Mouse (Mus musculus): ENCODE data around the gene Mogs. TPM values are rescaled to one million over a fixed set of nuclear protein-coding genes. Genes with fewer than 3 reads are reported as not detected.
"Not testable (repeated sequence)": the region's sequence is repeated elsewhere in the genome, so short reads cannot be mapped to it uniquely, and the experiment has no call there.

Gene Mogs
- polyA plus RNA-seq, 1 experiment from 2014 or later, result 21.4 TPM

- H3K9ac ChIP-seq (replicated peaks), result no peak overlapping the region
- DNase-seq (no peak), ATAC-seq (no peak)
- H3K9me3 ChIP-seq (ENCODE audit: low read length), result no peaks in the 10 kb centered on the region
- peaks cover 5% of the 10 kb centered on the region; the same call in 1 of the 2 replicates for H3K36me3 ChIP-seq (replicated peaks; ENCODE audit: insufficient read depth, low read length)
- H3K27me3 ChIP-seq (ENCODE audit: insufficient read depth, low read length), result 0 out of 2 replicates have a peak, but pooled peaks cover 12% of the 10 kb centered on the region
- 50% methylated on average over 5 of the region's 5 CpGs for WGBS (ENCODE audit: insufficient replicate concordance)
- no peak overlapping the region for H3K4me3 ChIP-seq (ENCODE audit: low read depth, low read length)
- peaks cover 8% of the 10 kb centered on the region for H3K4me1 ChIP-seq (ENCODE audit: insufficient read depth)
- H3K27ac ChIP-seq (ENCODE audit: low read depth), result no peak overlapping the region
- H3K4me2 ChIP-seq (ENCODE audit: low read depth, low read length), result no peak overlapping the region
- TF ChIP-seq EP300 (IDR thresholded peaks at IDR 0.05; ENCODE audit: low read depth) (no peak), CTCF (IDR thresholded peaks at IDR 0.05; ENCODE audit: low read depth) (no peak)
These were observed 38.2 kb downstream of the Mogs start for GRCm38 (mm10) chr6:83153485-83153884.

- H3K4me2 ChIP-seq (ENCODE audit: low read depth, low read length), result peak overlapping the region; percentile 85
- no peak overlapping the region for H3K27ac ChIP-seq (ENCODE audit: low read depth)
- peak overlapping the region; percentile 53 for H3K4me3 ChIP-seq (ENCODE audit: low read depth, low read length)
- ATAC-seq (no peak), DNase-seq (no peak)
- H3K36me3 ChIP-seq (replicated peaks; ENCODE audit: insufficient read depth, low read length), result no peaks in the 10 kb centered on the region
- TF ChIP-seq CTCF (IDR thresholded peaks at IDR 0.05; ENCODE audit: low read depth) (no peak), EP300 (IDR thresholded peaks at IDR 0.05; ENCODE audit: low read depth) (no peak)
- peak overlapping the region; percentile 34; the same call in 1 of the 2 replicates for H3K9ac ChIP-seq (replicated peaks)
- peaks cover 8% of the 10 kb centered on the region for H3K4me1 ChIP-seq (ENCODE audit: insufficient read depth)
- WGBS (ENCODE audit: insufficient replicate concordance), result 11% methylated on average over 23 of the region's 23 CpGs
- H3K27me3 ChIP-seq (ENCODE audit: insufficient read depth, low read length), result peaks cover 14% of the 10 kb centered on the region
- no peaks in the 10 kb centered on the region for H3K9me3 ChIP-seq (ENCODE audit: low read length)
These were observed 40.4 kb downstream of the Mogs start for GRCm38 (mm10) chr6:83155552-83156238.

- H3K36me3 ChIP-seq (replicated peaks; ENCODE audit: insufficient read depth, low read length), result no peaks in the 10 kb centered on the region
- H3K27ac ChIP-seq (ENCODE audit: low read depth), result no peak within 1 kb of the TSS
- peaks cover 8% of the 10 kb centered on the region for H3K4me1 ChIP-seq (ENCODE audit: insufficient read depth)
- H3K9ac ChIP-seq (replicated peaks), result peak within 1 kb of the TSS; percentile 34; the same call in 1 of the 2 replicates
- peak within 1 kb of the TSS; percentile 53 for H3K4me3 ChIP-seq (ENCODE audit: low read depth, low read length)
- TF ChIP-seq EP300 (IDR thresholded peaks at IDR 0.05; ENCODE audit: low read depth) (no peak), CTCF (IDR thresholded peaks at IDR 0.05; ENCODE audit: low read depth) (no peak)
- WGBS (ENCODE audit: insufficient replicate concordance), result 2% methylated on average over 32 of the region's 32 CpGs
- DNase-seq (peak; percentile 50), ATAC-seq (peak; percentile 32; the same call in 1 of the 2 replicates)
- H3K4me2 ChIP-seq (ENCODE audit: low read depth, low read length), result peak within 1 kb of the TSS; percentile 85
- peaks cover 20% of the 10 kb centered on the region for H3K27me3 ChIP-seq (ENCODE audit: insufficient read depth, low read length)
- H3K9me3 ChIP-seq (ENCODE audit: low read length), result no peaks in the 10 kb centered on the region
These were observed 41.0 kb downstream of the Mogs start, which contains the start of the genes Wdr54 and 1700003E16Rik for GRCm38 (mm10) chr6:83156259-83156684. Gene Wdr54 (minus strand): TSS chr6:83156397. Gene 1700003E16Rik (plus strand): TSS chr6:83156404.

- not testable (repeated sequence) for H3K27ac ChIP-seq (ENCODE audit: low read depth); H3K4me2 ChIP-seq (ENCODE audit: low read depth, low read length); H3K4me3 ChIP-seq (ENCODE audit: low read depth, low read length); H3K9me3 ChIP-seq (ENCODE audit: low read length); H3K9ac ChIP-seq (replicated peaks); H3K36me3 ChIP-seq (replicated peaks; ENCODE audit: insufficient read depth, low read length)
- Histone ChIP-seq H3K27me3 (ENCODE audit: insufficient read depth, low read length) (peaks cover 35% of the 10 kb centered on the region), H3K4me1 (ENCODE audit: insufficient read depth) (peaks cover 22% of the 10 kb centered on the region)
- 24% methylated on average over 3 of the region's 3 CpGs for WGBS (ENCODE audit: insufficient replicate concordance)
- DNase-seq, result peak; percentile 39
- peak; percentile 36 for ATAC-seq
- TF ChIP-seq CTCF (IDR thresholded peaks at IDR 0.05; ENCODE audit: low read depth), result peak; percentile 72
These were observed 44.2 kb downstream of the Mogs start for GRCm38 (mm10) chr6:83159456-83159855.

- WGBS (ENCODE audit: insufficient replicate concordance), result 12% methylated on average over 19 of the region's 19 CpGs
- ATAC-seq, result no peak
- peaks cover 23% of the 10 kb centered on the region for H3K27me3 ChIP-seq (ENCODE audit: insufficient read depth, low read length)
These were observed 46.1 kb downstream of the Mogs start for GRCm38 (mm10) chr6:83161442-83161841.

GRCm38 (mm10) chr6:83161921-83162641 lies 46.8 kb downstream of the Mogs start:
- H3K9me3 ChIP-seq (ENCODE audit: low read length), result no peaks in the 10 kb centered on the region
- H3K4me2 ChIP-seq (ENCODE audit: low read depth, low read length), result peak overlapping the region; percentile 79
- peak overlapping the region; percentile 45 for H3K9ac ChIP-seq (replicated peaks)
- DNase-seq (peak; percentile 52), ATAC-seq (peak; percentile 43)
- H3K4me3 ChIP-seq (ENCODE audit: low read depth, low read length), result peak overlapping the region; percentile 45
- H3K4me1 ChIP-seq (ENCODE audit: insufficient read depth), result peaks cover 26% of the 10 kb centered on the region
- H3K27me3 ChIP-seq (ENCODE audit: insufficient read depth, low read length), result peaks cover 23% of the 10 kb centered on the region
- TF ChIP-seq CTCF (IDR thresholded peaks at IDR 0.05; ENCODE audit: low read depth), result no peak
- no peak for TF ChIP-seq EP300 (IDR thresholded peaks at IDR 0.05; ENCODE audit: low read depth)
- 2% methylated on average over 49 of the region's 49 CpGs for WGBS (ENCODE audit: insufficient replicate concordance)
- H3K36me3 ChIP-seq (replicated peaks; ENCODE audit: insufficient read depth, low read length), result no peaks in the 10 kb centered on the region
- no peak overlapping the region for H3K27ac ChIP-seq (ENCODE audit: low read depth)

More at GRCm38 (mm10) chr6:83161442-83161841, 46.1 kb downstream of the Mogs start:
- no peaks in the 10 kb centered on the region for H3K9me3 ChIP-seq (ENCODE audit: low read length)
- H3K36me3 ChIP-seq (replicated peaks; ENCODE audit: insufficient read depth, low read length), result no peaks in the 10 kb centered on the region
- DNase-seq, result no peak
- no peak for TF ChIP-seq CTCF (IDR thresholded peaks at IDR 0.05; ENCODE audit: low read depth)
- no peak for TF ChIP-seq EP300 (IDR thresholded peaks at IDR 0.05; ENCODE audit: low read depth)
- peak overlapping the region; percentile 45 for H3K4me3 ChIP-seq (ENCODE audit: low read depth, low read length)
- H3K27ac ChIP-seq (ENCODE audit: low read depth), result no peak overlapping the region
- peak overlapping the region; percentile 79 for H3K4me2 ChIP-seq (ENCODE audit: low read depth, low read length)
- peak overlapping the region; percentile 45; the same call in 1 of the 2 replicates for H3K9ac ChIP-seq (replicated peaks)
- peaks cover 20% of the 10 kb centered on the region for H3K4me1 ChIP-seq (ENCODE audit: insufficient read depth)

Data from liver, postnatal 0 days (tissue).